In the genomic region with DNA sequence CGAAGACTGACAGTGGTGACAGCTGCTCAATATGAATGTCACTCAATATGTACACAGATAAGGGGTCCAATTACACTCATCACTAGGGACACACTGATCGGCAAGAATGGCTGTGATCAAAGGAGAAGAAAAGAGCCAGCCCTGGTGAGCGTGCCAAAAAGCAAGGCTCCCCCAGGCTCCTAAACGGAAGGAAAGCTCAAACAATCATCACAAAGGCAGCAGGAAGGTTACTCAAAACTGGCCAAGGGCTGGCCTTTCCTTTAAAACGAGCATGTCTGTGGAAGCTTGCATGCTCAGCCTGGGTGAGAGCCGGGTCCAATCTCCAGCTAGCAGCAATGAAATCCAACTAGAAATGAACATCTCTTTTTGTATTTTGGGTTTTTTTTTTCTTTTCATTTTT, we compare ENCODE assay signal across 14 mouse cellular contexts. TPM values are rescaled to one million over a fixed set of nuclear protein-coding genes. Genes with fewer than 3 reads are reported as not detected.
DNase-seq lines count a peak whose midpoint lies in the region; ATAC-seq lines count a peak whose summit lies in the region.
"Had no signal": no experiment of that assay in that cellular context is flagged by ENCODE, and none has a peak within 500 bp of the region (broad histone marks: within the 10 kb centered on the region; RNA-seq: fewer than 3 reads in every experiment).

No protein-coding gene starts in this region.

- H3K36me3 ChIP-seq in forebrain, embryonic 13.5 days (ENCODE audit: poor library complexity, severe bottlenecking) = peaks cover 19% of the 10 kb centered on the region

- no peaks in the 10 kb centered on the region for H3K27me3 ChIP-seq in forebrain, embryonic 13.5 days

- DNase-seq in gastrocnemius, postnatal 25 days = peak; percentile 22
- DNase-seq in gastrocnemius, postnatal 10 days = no peak
- peak; percentile 24 to 31 for DNase-seq in kidney, adult 8-10 months
- peak; percentile 65 for DNase-seq in lung, postnatal 36 days
- no peak for DNase-seq in embryo, embryonic 9.5 days (ENCODE audit: extremely low spot score)
- no peak for DNase-seq in frontal cortex, postnatal 36 days (ENCODE audit: low spot score in 2 of 2)
- DNase-seq: adrenal gland, adult 8-10 months; cerebellum, postnatal 14 days; right cerebral cortex, postnatal 14 days had no signal

- no peak for ATAC-seq in forebrain, embryonic 13.5 days
- ATAC-seq in megakaryocyte progenitor cell, adult 5-6 weeks (replicated peaks; ENCODE audit: poor library complexity) = no peak

- H3K9me3 ChIP-seq in forebrain, embryonic 13.5 days (replicated peaks) = no peaks in the 10 kb centered on the region

- H3K4me2 ChIP-seq in forebrain, embryonic 13.5 days = no peak overlapping the region

- no peak overlapping the region for H3K9ac ChIP-seq in forebrain, embryonic 13.5 days
- H3K9ac ChIP-seq: liver, embryonic 14.5 days had no signal

- peak overlapping the region; percentile 67 for H3K27ac ChIP-seq in forebrain, embryonic 13.5 days
- H3K27ac ChIP-seq: left cerebral cortex, adult 2 months; liver, embryonic 14.5 days had no signal

- H3K4me1 ChIP-seq in forebrain, embryonic 13.5 days = peaks cover 30% of the 10 kb centered on the region

- H3K4me3 ChIP-seq in forebrain, embryonic 13.5 days = no peak overlapping the region
- H3K4me3 ChIP-seq: left cerebral cortex, adult 2 months had no signal

- 23% methylated on average over 6 of the region's 6 CpGs for WGBS in forebrain, embryonic 13.5 days

RNA-seq across cellular contexts. Expression of a gene that starts 39.2 kb away (rescaled TPM):
- total RNA-seq in gastrocnemius, postnatal 25 days (2021) = 10 to 100 TPM; 23.3 to 25.0 TPM
- total RNA-seq in gastrocnemius, postnatal 10 days (2021) = 10 to 100 TPM; 27.5 to 34.9 TPM
- 32.1 and 38.8 TPM in 2 replicates for polyA plus RNA-seq in forebrain, embryonic 13.5 days (2015; fragmentation: Nextera tagmentation; extraction: Ambion mirVana)
- 0.10 and 0.22 TPM in 2 replicates for total RNA-seq in megakaryocyte progenitor cell, adult 5-6 weeks (2015)
- total RNA-seq in megakaryocyte progenitor cell, adult 5-6 weeks (2017) = 0.17 and 0.37 TPM in 2 replicates
- total RNA-seq: MEL had no signal

Comparison
In these comparisons a context has a peak if more than half of its experiments do, and no peak if none do; other contexts are left out.
1. DNase-seq: peak in gastrocnemius, postnatal 25 days (single experiment), kidney, adult 8-10 months (2 of 2) and lung, postnatal 36 days (single experiment); none in gastrocnemius, postnatal 10 days (single experiment), embryo, embryonic 9.5 days (single experiment) and frontal cortex, postnatal 36 days (0 of 2).
2. RNA of a gene that starts 39.2 kb away (total RNA-seq): 27.5 to 34.9 TPM in gastrocnemius, postnatal 10 days and 23.3 to 25.0 TPM in gastrocnemius, postnatal 25 days; 0.10 to 0.37 TPM in megakaryocyte progenitor cell, adult 5-6 weeks; every median in the first group is over 10 times any median in the second.